Mouse (Mus musculus) lung, embryonic 14.5 days (tissue): Measurements from ENCODE around the gene Fam229a. TPM values are rescaled to one million over a fixed set of nuclear protein-coding genes. Genes with fewer than 3 reads are reported as not detected.

Experiments used
- ATAC-seq: fragments of 200-750 bp; cut with Nextera tagmentation; 2 replicates; pipeline ENCODE4 v1.8.0; 2017; ENCODE audit warnings: mild to moderate bottlenecking, moderate TSS enrichment, moderate library complexity; ENCODE audit not compliant: insufficient read depth
- DNase-seq: peaks from one replicate; pipeline ENCODE4 v3.0.0-alpha.2; 2015
- H3K27ac ChIP-seq: fragments of 300-500 bp; sonication (generic); 2 replicates; pipeline ENCODE4 v1.5.1; 2014; ENCODE audit warnings: low read depth, mild to moderate bottlenecking, moderate library complexity
- H3K27me3 ChIP-seq: fragments of 300-500 bp; sonication (generic); 2 replicates; pipeline ENCODE4 v1.6.1; 2014; ENCODE audit warnings: low read length, control low read depth; ENCODE audit not compliant: insufficient read depth
- H3K36me3 ChIP-seq: fragments of 300-500 bp; sonication (generic); 2 replicates; pipeline ENCODE4 v1.6.1; 2014; ENCODE audit warnings: control low read depth; ENCODE audit not compliant: insufficient read depth
- H3K4me1 ChIP-seq: fragments of 300-500 bp; sonication (generic); 2 replicates; pipeline ENCODE4 v1.6.1; 2014; ENCODE audit warnings: antibody characterized with exemption, control low read depth; ENCODE audit not compliant: insufficient read depth
- H3K4me2 ChIP-seq: fragments of 300-500 bp; sonication (generic); 2 replicates; pipeline ENCODE4 v1.6.1; 2014; ENCODE audit warnings: mild to moderate bottlenecking
- H3K4me3 ChIP-seq: fragments of 300-500 bp; sonication (generic); 2 replicates; pipeline ENCODE4 v1.5.1; 2014; ENCODE audit warnings: low read depth, low read length
- H3K9ac ChIP-seq: fragments of 300-500 bp; sonication (generic); 2 replicates; pipeline ENCODE4 v1.6.1; 2014
- H3K9me3 ChIP-seq: fragments of 300-500 bp; sonication (generic); 2 replicates; pipeline ENCODE4 v1.6.1; 2016; ENCODE audit warnings: low read depth, low read length, control low read depth
- CTCF ChIP-seq: IDR thresholded peaks from 2 replicates; pipeline ENCODE4 v1.5.1; 2016; ENCODE audit warnings: antibody characterized with exemption, low read depth
- WGBS: fragments of 180-500 bp; shearing (Covaris S2); extraction: QIAGEN DNeasy Blood & Tissue Kit; methylation state at CpG from one replicate; pipeline ENCODE4 v1.1.7; 2014; 5-methylcytosine and 5-hydroxymethylcytosine counted together
- polyA plus RNA-seq: library from polyadenylated mRNA; unstranded; fragments of >200 nt; fragmentation: Nextera tagmentation; extraction: Ambion mirVana; gene quantifications from 2 replicates; pipeline ENCODE4 v1.2.1, GENCODE M21; 2014

Fam229a gene
- polyA plus RNA-seq, 1 experiment from 2014 or later = not detected

GRCm38 (mm10) chr4:129510723-129511412 lies 19.9 kb downstream of the Fam229a start:
- Histone ChIP-seq H3K4me3 (no peak overlapping the region), H3K9ac (no peak overlapping the region), H3K4me1 (0 out of 2 replicates have a peak, but pooled peaks cover 3% of the 10 kb centered on the region), H3K4me2 (no peak overlapping the region), H3K27ac (no peak overlapping the region; the same call in 1 of the 2 replicates), H3K27me3 (no peaks in the 10 kb centered on the region), H3K9me3 (no peaks in the 10 kb centered on the region), H3K36me3 (peaks cover 11% of the 10 kb centered on the region)
- 44% methylated on average over 6 of the region's 6 CpGs for WGBS
- TF ChIP-seq CTCF = no peak
- peak; percentile 37 for DNase-seq
- no peak for ATAC-seq

GRCm38 (mm10) chr4:129511413-129512096 lies 20.6 kb downstream of the Fam229a start:
- H3K9me3 ChIP-seq = no peaks in the 10 kb centered on the region
- 49% methylated on average over 6 of the region's 6 CpGs for WGBS
- H3K4me3 ChIP-seq = no peak overlapping the region
- H3K27ac ChIP-seq = no peak overlapping the region
- TF ChIP-seq CTCF = no peak
- no peak for DNase-seq
- H3K27me3 ChIP-seq = no peaks in the 10 kb centered on the region
- ATAC-seq = no peak
- no peak overlapping the region for H3K4me2 ChIP-seq
- H3K4me1 ChIP-seq = 0 out of 2 replicates have a peak, but pooled peaks cover 3% of the 10 kb centered on the region
- H3K9ac ChIP-seq = no peak overlapping the region
- H3K36me3 ChIP-seq = peaks cover 16% of the 10 kb centered on the region

GRCm38 (mm10) chr4:129513086-129513767 lies 22.2 kb downstream of the Fam229a start, which contains the start of gene Marcksl1:
Marcksl1 (plus strand) TSS chr4:129513581.
- no peak for TF ChIP-seq CTCF
- peak within 1 kb of the TSS; percentile 100 for H3K9ac ChIP-seq
- H3K4me2 ChIP-seq = peak within 1 kb of the TSS; percentile 72
- H3K36me3 ChIP-seq = peaks cover 31% of the 10 kb centered on the region
- H3K4me1 ChIP-seq = 0 out of 2 replicates have a peak, but pooled peaks cover 3% of the 10 kb centered on the region
- peak within 1 kb of the TSS; percentile 100 for H3K4me3 ChIP-seq
- H3K27ac ChIP-seq = peak within 1 kb of the TSS; percentile 97
- WGBS = 5% methylated on average over 46 of the region's 47 CpGs
- ATAC-seq (peak; percentile 86), DNase-seq (peak; percentile 96)
- H3K27me3 ChIP-seq = no peaks in the 10 kb centered on the region
- no peaks in the 10 kb centered on the region for H3K9me3 ChIP-seq

GRCm38 (mm10) chr4:129513891-129514290 lies 22.9 kb downstream of the Fam229a start:
- DNase-seq (no peak), ATAC-seq (peak; percentile 25)
- Histone ChIP-seq H3K27ac (peak overlapping the region; percentile 97), H3K9me3 (no peaks in the 10 kb centered on the region), H3K4me1 (0 out of 2 replicates have a peak, but pooled peaks cover 3% of the 10 kb centered on the region), H3K4me3 (peak overlapping the region; percentile 100), H3K9ac (peak overlapping the region; percentile 100), H3K36me3 (peaks cover 38% of the 10 kb centered on the region), H3K4me2 (peak overlapping the region; percentile 72), H3K27me3 (no peaks in the 10 kb centered on the region)
- under 1% methylated on average over 33 of the region's 57 CpGs for WGBS
- no peak for TF ChIP-seq CTCF

GRCm38 (mm10) chr4:129514300-129514898 lies 23.4 kb downstream of the Fam229a start:
- Histone ChIP-seq H3K27me3 (no peaks in the 10 kb centered on the region), H3K4me2 (peak overlapping the region; percentile 72), H3K4me1 (0 out of 2 replicates have a peak, but pooled peaks cover 3% of the 10 kb centered on the region)

GRCm38 (mm10) chr4:129516925-129517324 lies 25.9 kb downstream of the Fam229a start:
- H3K27me3 ChIP-seq = no peaks in the 10 kb centered on the region
- no peak for TF ChIP-seq CTCF
- peak overlapping the region; percentile 39 for H3K27ac ChIP-seq
- 0 out of 2 replicates have a peak, but pooled peaks cover 3% of the 10 kb centered on the region for H3K4me1 ChIP-seq
- H3K4me2 ChIP-seq = peak overlapping the region; percentile 25; the same call in 1 of the 2 replicates
- no peak overlapping the region for H3K9ac ChIP-seq
- 29% methylated on average over 2 of the region's 2 CpGs for WGBS
- H3K36me3 ChIP-seq = peaks cover 63% of the 10 kb centered on the region
- H3K9me3 ChIP-seq = no peaks in the 10 kb centered on the region
- no peak for ATAC-seq
- H3K4me3 ChIP-seq = no peak overlapping the region
- DNase-seq = peak; percentile 77

More at GRCm38 (mm10) chr4:129514300-129514898, 23.4 kb downstream of the Fam229a start:
- no peaks in the 10 kb centered on the region for H3K9me3 ChIP-seq
- peak overlapping the region; percentile 97 for H3K27ac ChIP-seq
- peaks cover 38% of the 10 kb centered on the region for H3K36me3 ChIP-seq
- H3K9ac ChIP-seq = peak overlapping the region; percentile 100
- under 1% methylated on average over 33 of the region's 35 CpGs for WGBS
- H3K4me3 ChIP-seq = peak overlapping the region; percentile 100
- TF ChIP-seq CTCF = peak; percentile 82
- peak; percentile 35 for ATAC-seq
- DNase-seq = peak; percentile 85
